Mouse (Mus musculus) embryonic fibroblast, embryonic 13.5 days (primary cell): ENCODE results near the gene Mtus2.

ENCODE experiments used
- CTCF ChIP-seq: IDR thresholded peaks from 2 replicates; pipeline ENCODE4 v1.5.1; 2011; ENCODE audit warnings: mild to moderate bottlenecking, control low read depth, low read length, moderate library complexity, borderline replicate concordance; ENCODE audit not compliant: insufficient read depth
- POLR2A ChIP-seq: IDR thresholded peaks from 2 replicates; pipeline ENCODE4 v1.6.1; 2011; ENCODE audit warnings: low read depth, mild to moderate bottlenecking, control low read depth, low read length, moderate library complexity

DNA sequence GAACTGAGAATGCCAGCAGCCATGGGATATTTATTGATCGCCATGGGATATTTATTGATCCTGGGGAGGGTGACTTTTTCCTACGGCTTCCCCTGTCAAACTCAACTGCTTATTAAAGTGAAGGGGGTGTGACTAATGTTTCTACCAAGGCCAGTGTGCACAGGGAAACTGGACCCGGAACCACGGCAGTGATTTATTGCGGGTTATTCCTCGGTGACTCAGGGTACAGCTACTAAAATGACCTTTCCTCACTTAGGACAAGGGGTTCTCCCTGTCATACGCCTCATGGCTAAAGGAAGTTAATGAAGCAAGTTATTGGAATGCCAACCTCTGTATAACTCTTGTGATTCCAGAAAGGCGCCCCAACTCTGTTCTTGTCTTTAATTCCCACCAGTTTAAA, 49.3 kb upstream of the Mtus2 start:
- no peak for TF ChIP-seq CTCF
- no peak for TF ChIP-seq POLR2A
